Mouse (Mus musculus): ENCODE results near the gene Olfr1463. TPM values are rescaled to one million over a fixed set of nuclear protein-coding genes. Genes with fewer than 3 reads are reported as not detected.

Olfr1463 gene
- not detected in 2 replicates for polyA plus RNA-seq (2012; ENCODE audit: low replicate concordance)

GRCm38 (mm10) chr19:13231028-13231427, at the start of gene Olfr1463:
TSS of gene Olfr1463 (plus strand) at chr19:13231328.

GRCm38 (mm10) chr19:13185434-13185833, 45.7 kb upstream of the Olfr1463 start, which contains the start of gene Olfr1462:
TSS of gene Olfr1462 (plus strand) at chr19:13185734.

Other genes with a start within 250 kb of the Olfr1463 start
- gene Olfr1451, start 236.3 kb upstream of the Olfr1463 start, polyA plus RNA-seq (2012; ENCODE audit: low replicate concordance), result not detected in 2 replicates
- not detected in 2 replicates for gene Olfr1453, start 203.0 kb upstream of the Olfr1463 start, polyA plus RNA-seq (2012; ENCODE audit: low replicate concordance)
- gene Olfr1454, start 170.7 kb upstream of the Olfr1463 start, polyA plus RNA-seq (2012; ENCODE audit: low replicate concordance), result not detected in 2 replicates
- not detected in 2 replicates for gene Olfr1457, start 133.4 kb upstream of the Olfr1463 start, polyA plus RNA-seq (2012; ENCODE audit: low replicate concordance)
- not detected in 2 replicates for gene Olfr1458, start 124.6 kb upstream of the Olfr1463 start, polyA plus RNA-seq (2012; ENCODE audit: low replicate concordance)
- gene Olfr1459, start 81.8 kb upstream of the Olfr1463 start, polyA plus RNA-seq (2012; ENCODE audit: low replicate concordance), result not detected in 2 replicates
- gene Olfr1461, start 68.3 kb upstream of the Olfr1463 start, polyA plus RNA-seq (2012; ENCODE audit: low replicate concordance), result not detected in 2 replicates
- gene Olfr1462, start 45.6 kb upstream of the Olfr1463 start, polyA plus RNA-seq (2012; ENCODE audit: low replicate concordance), result not detected in 2 replicates
- gene Olfr1465, start 84.2 kb downstream of the Olfr1463 start, polyA plus RNA-seq (2012; ENCODE audit: low replicate concordance), result not detected in 2 replicates
- not detected in 2 replicates for gene Olfr1466, start 107.5 kb downstream of the Olfr1463 start, polyA plus RNA-seq (2012; ENCODE audit: low replicate concordance)
- not detected in 2 replicates for gene Olfr1467, start 130.9 kb downstream of the Olfr1463 start, polyA plus RNA-seq (2012; ENCODE audit: low replicate concordance)
- not detected in 2 replicates for gene Olfr1469, start 176.5 kb downstream of the Olfr1463 start, polyA plus RNA-seq (2012; ENCODE audit: low replicate concordance)
- gene Olfr1471, start 212.1 kb downstream of the Olfr1463 start, polyA plus RNA-seq (2012; ENCODE audit: low replicate concordance), result not detected in 2 replicates
- not detected in 2 replicates for gene Olfr1472, start 224.8 kb downstream of the Olfr1463 start, polyA plus RNA-seq (2012; ENCODE audit: low replicate concordance)
- gene Olfr1474, start 238.2 kb downstream of the Olfr1463 start, polyA plus RNA-seq (2012; ENCODE audit: low replicate concordance), result not detected in 2 replicates
- not detected in 2 replicates for gene Olfr1475, start 248.9 kb downstream of the Olfr1463 start, polyA plus RNA-seq (2012; ENCODE audit: low replicate concordance)

Measured in hematopoietic multipotent progenitor cell, adult 10-12 weeks (in vitro differentiated cells).